Mouse (Mus musculus) embryonic fibroblast, embryonic 13.5 days (primary cell): Measurements from ENCODE around the gene Esr2. TPM values are rescaled to one million over a fixed set of nuclear protein-coding genes. Genes with fewer than 3 reads are reported as not detected.

ENCODE experiments used
- H3K27ac ChIP-seq: 2 replicates; pipeline ENCODE4 v1.5.1; 2012; ENCODE audit warnings: low read length, control low read depth, inconsistent platforms; ENCODE audit not compliant: insufficient read depth
- H3K4me1 ChIP-seq: 2 replicates; pipeline ENCODE4 v1.6.1; 2011; ENCODE audit warnings: low read length; ENCODE audit not compliant: control insufficient read depth, insufficient read depth
- H3K4me3 ChIP-seq: 2 replicates; pipeline ENCODE4 v1.5.1; 2011; ENCODE audit warnings: mild to moderate bottlenecking, control low read depth, low read length; ENCODE audit not compliant: insufficient read depth
- CTCF ChIP-seq: IDR thresholded peaks from 2 replicates; pipeline ENCODE4 v1.5.1; 2011; ENCODE audit warnings: mild to moderate bottlenecking, control low read depth, low read length, moderate library complexity, borderline replicate concordance; ENCODE audit not compliant: insufficient read depth
- POLR2A ChIP-seq: IDR thresholded peaks from 2 replicates; pipeline ENCODE4 v1.6.1; 2011; ENCODE audit warnings: low read depth, mild to moderate bottlenecking, control low read depth, low read length, moderate library complexity
- polyA plus RNA-seq: library from polyadenylated mRNA; stranded (reverse); fragments of >200 nt; gene quantifications from 2 replicates; pipeline ENCODE4 v1.2.4, GENCODE M21; 2011; ENCODE audit warnings: low read depth; ENCODE audit not compliant: missing spikeins, insufficient read length

The Esr2 gene
- polyA plus RNA-seq, 1 experiment: 0.37 TPM

- no peak overlapping the region for H3K4me3 ChIP-seq
- no peak overlapping the region for H3K27ac ChIP-seq
- no peak for TF ChIP-seq POLR2A
- no peaks in the 10 kb centered on the region for H3K4me1 ChIP-seq
Measured at GRCm38 (mm10) chr12:76190940-76191339, 13.9 kb upstream of the Esr2 start.

GRCm38 (mm10) chr12:76187849-76188248 lies 10.8 kb upstream of the Esr2 start:
- no peak overlapping the region for H3K27ac ChIP-seq
- H3K4me1 ChIP-seq: no peaks in the 10 kb centered on the region
- no peak for TF ChIP-seq POLR2A
- peak; percentile 82; the same call in 1 of the 2 replicates for TF ChIP-seq CTCF
- no peak overlapping the region for H3K4me3 ChIP-seq

- TF ChIP-seq POLR2A (no peak), CTCF (no peak)
- H3K4me1 ChIP-seq: no peaks in the 10 kb centered on the region
- H3K27ac ChIP-seq: no peak overlapping the region
- no peak overlapping the region for H3K4me3 ChIP-seq
Measured at GRCm38 (mm10) chr12:76186473-76186872, 9.4 kb upstream of the Esr2 start.

GRCm38 (mm10) chr12:76185167-76185816 lies 8.2 kb upstream of the Esr2 start:
- no peak overlapping the region for H3K4me3 ChIP-seq
- H3K4me1 ChIP-seq: no peaks in the 10 kb centered on the region
- no peak overlapping the region for H3K27ac ChIP-seq
- TF ChIP-seq CTCF: no peak
- TF ChIP-seq POLR2A: no peak

GRCm38 (mm10) chr12:76184271-76184670 lies 7.2 kb upstream of the Esr2 start:
- TF ChIP-seq POLR2A (no peak), CTCF (no peak)
- no peak overlapping the region for H3K4me3 ChIP-seq
- H3K4me1 ChIP-seq: no peaks in the 10 kb centered on the region
- H3K27ac ChIP-seq: no peak overlapping the region

- no peak overlapping the region for H3K4me3 ChIP-seq
- TF ChIP-seq POLR2A (no peak), CTCF (no peak)
- H3K27ac ChIP-seq: no peak overlapping the region
- H3K4me1 ChIP-seq: no peaks in the 10 kb centered on the region
Measured at GRCm38 (mm10) chr12:76182831-76183230, 5.8 kb upstream of the Esr2 start.

- H3K4me1 ChIP-seq: no peaks in the 10 kb centered on the region
- TF ChIP-seq POLR2A (no peak), CTCF (no peak)
- no peak overlapping the region for H3K4me3 ChIP-seq
- no peak overlapping the region for H3K27ac ChIP-seq
Measured at GRCm38 (mm10) chr12:76181471-76181870, 4.4 kb upstream of the Esr2 start.

- Histone ChIP-seq H3K27ac (no peak overlapping the region), H3K4me3 (no peak overlapping the region), H3K4me1 (no peaks in the 10 kb centered on the region)
- TF ChIP-seq CTCF: no peak
- no peak for TF ChIP-seq POLR2A
Measured at GRCm38 (mm10) chr12:76180442-76180841, 3.4 kb upstream of the Esr2 start.

GRCm38 (mm10) chr12:76179527-76179926 lies 2.5 kb upstream of the Esr2 start:
- Histone ChIP-seq H3K4me3 (no peak overlapping the region), H3K27ac (no peak overlapping the region), H3K4me1 (no peaks in the 10 kb centered on the region)
- no peak for TF ChIP-seq CTCF
- TF ChIP-seq POLR2A: no peak

GRCm38 (mm10) chr12:76179051-76179450 lies 2.0 kb upstream of the Esr2 start:
- H3K4me1 ChIP-seq: no peaks in the 10 kb centered on the region
- H3K4me3 ChIP-seq: no peak overlapping the region
- TF ChIP-seq POLR2A: no peak
- no peak for TF ChIP-seq CTCF
- no peak overlapping the region for H3K27ac ChIP-seq

- Histone ChIP-seq H3K27ac (no peak overlapping the region), H3K4me3 (no peak overlapping the region), H3K4me1 (no peaks in the 10 kb centered on the region)
- TF ChIP-seq CTCF (peak; percentile 45; the same call in 1 of the 2 replicates), POLR2A (no peak)
Measured at GRCm38 (mm10) chr12:76177864-76178518, 932 bp upstream of the Esr2 start.
